Mouse (Mus musculus) C2C12 (cell line): ENCODE results near the gene Abcg5. TPM values are rescaled to one million over a fixed set of nuclear protein-coding genes. Genes with fewer than 3 reads are reported as not detected.

Source experiments
- H3K27me3 ChIP-seq: one replicate; pipeline ENCODE4 v1.6.1; 2011; ENCODE audit not compliant: control insufficient read depth, insufficient read depth, insufficient read length
- H3K36me3 ChIP-seq: one replicate; pipeline ENCODE4 v1.6.1; 2011; ENCODE audit not compliant: control insufficient read depth, insufficient read depth
- H3K4me3 ChIP-seq: one replicate; pipeline ENCODE4 v1.5.1; 2011; ENCODE audit warnings: mild to moderate bottlenecking, control low read depth; ENCODE audit not compliant: poor library complexity, insufficient read depth, severe bottlenecking
- H3K79me2 ChIP-seq: one replicate; pipeline ENCODE4 v1.6.1; 2011; ENCODE audit not compliant: control insufficient read depth, insufficient read depth
- H3K79me3 ChIP-seq: one replicate; pipeline ENCODE4 v1.6.1; 2011; ENCODE audit warnings: low read depth, control low read depth
- H3ac ChIP-seq: one replicate; pipeline ENCODE3; 2011; ENCODE audit warnings: low read depth; ENCODE audit not compliant: control insufficient read depth, insufficient read length
- CEBPB ChIP-seq: IDR thresholded peaks from one replicate; pipeline ENCODE4 v1.6.1; 2011; ENCODE audit warnings: low read depth, mild to moderate bottlenecking, control low read depth, moderate library complexity
- CTCF ChIP-seq: IDR thresholded peaks from one replicate; pipeline ENCODE4 v1.5.1; 2011; ENCODE audit not compliant: control insufficient read depth, insufficient read depth, insufficient read length
- FOSL1 ChIP-seq: IDR thresholded peaks from one replicate; pipeline ENCODE4 v1.8.0; 2011; ENCODE audit warnings: mild to moderate bottlenecking, low read length; ENCODE audit not compliant: poor library complexity, insufficient read depth, severe bottlenecking
- MAX ChIP-seq: IDR thresholded peaks from one replicate; pipeline ENCODE4 v1.6.1; 2011; ENCODE audit warnings: mild to moderate bottlenecking, control low read depth
- MYOD1 ChIP-seq: IDR thresholded peaks from one replicate; pipeline ENCODE4 v1.6.1; 2011; ENCODE audit warnings: low read depth; ENCODE audit not compliant: control insufficient read depth, insufficient read length
- MYOG ChIP-seq: IDR thresholded peaks from one replicate; pipeline ENCODE4 v1.6.1; 2011; ENCODE audit not compliant: control insufficient read depth, insufficient read length; ENCODE audit errors: extremely low read depth
- USF1 ChIP-seq: IDR thresholded peaks from one replicate; pipeline ENCODE4 v1.6.1; 2011; ENCODE audit warnings: low read depth, mild to moderate bottlenecking, control low read depth, moderate library complexity
- long read RNA-seq, 2 experiments: library from polyadenylated mRNA; unstranded; transcript quantifications; one replicate each; pipeline ENCODE4 v2.0.0; 2019 to 2020
- polyA plus RNA-seq: library from polyadenylated mRNA; unstranded; fragments of >200 nt; fragmentation: generic; extraction: Trizol; gene quantifications from one replicate; pipeline ENCODE4 v1.2.1, GENCODE M21; 2012; ENCODE audit warnings: missing spikeins

Gene Abcg5
- not detected for polyA plus RNA-seq
- long read RNA-seq, experiment 1, result 0 reads
- long read RNA-seq, experiment 2, result 0 reads

DNA sequence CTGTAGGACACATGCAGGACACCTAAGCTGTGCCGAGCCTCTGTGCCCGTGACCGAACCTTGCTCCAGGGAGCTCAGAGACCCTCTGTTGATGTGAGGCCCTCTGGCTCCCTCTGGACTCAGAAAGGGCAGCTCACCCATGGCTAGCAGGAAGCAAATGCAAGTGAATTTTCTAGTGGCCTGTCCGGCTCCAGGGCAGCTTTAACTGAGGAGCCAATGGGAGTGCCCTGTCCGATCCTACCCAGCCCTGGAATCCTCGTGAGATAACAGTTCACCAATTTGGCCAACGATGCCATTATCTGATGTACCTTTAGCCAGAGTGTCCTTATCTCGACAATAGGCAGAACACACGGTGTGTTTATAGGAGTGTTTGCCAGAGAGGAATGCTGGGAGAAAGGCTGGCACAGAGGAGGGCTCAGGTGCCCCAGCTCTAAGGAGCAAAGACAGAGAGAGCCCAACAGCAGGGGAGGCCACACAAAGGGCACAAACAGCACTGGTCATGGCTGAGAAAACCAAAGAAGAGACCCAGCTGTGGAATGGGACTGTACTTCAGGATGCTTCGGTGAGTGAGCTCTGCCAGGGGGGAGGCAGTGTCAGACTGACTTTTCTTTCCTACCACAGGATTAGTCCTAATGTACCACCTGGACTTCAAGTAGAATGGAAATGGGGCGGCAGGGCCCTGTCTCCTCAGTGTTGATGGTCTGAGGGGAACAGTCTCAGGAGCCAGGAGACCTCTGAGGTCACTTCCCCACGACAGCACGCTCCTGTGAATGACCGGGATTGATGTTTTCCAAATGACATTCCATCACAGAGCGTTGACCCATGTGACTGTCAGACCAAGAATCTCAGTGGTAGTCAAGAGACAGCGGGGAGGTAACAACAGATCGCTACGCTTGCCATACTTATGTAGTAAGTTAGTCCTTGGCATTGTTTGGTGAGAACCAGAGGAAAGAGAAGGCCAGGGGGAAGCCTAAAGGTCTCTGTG is at the start of gene Abcg5:
Gene Abcg5 (minus strand): TSS at position 278 of the 984 bp plus-strand sequence.
- H3K36me3 ChIP-seq, result no peaks in the 10 kb centered on the region
- H3K27me3 ChIP-seq, result no peaks in the 10 kb centered on the region
- no peaks in the 10 kb centered on the region for H3K79me2 ChIP-seq
- no peak within 1 kb of the TSS for H3ac ChIP-seq
- H3K79me3 ChIP-seq, result no peaks in the 10 kb centered on the region
- TF ChIP-seq USF1 (no peak), MYOD1 (no peak), CTCF (no peak), MYOG (no peak), CEBPB (no peak), MAX (no peak), FOSL1 (no peak)
- H3K4me3 ChIP-seq, result no peak within 1 kb of the TSS

GRCm38 (mm10) chr17:84732612-84733011 is 49.8 kb upstream of the Abcg5 start:
- TF ChIP-seq CEBPB (no peak), USF1 (no peak), MYOD1 (no peak), MYOG (no peak), MAX (no peak), CTCF (no peak), FOSL1 (no peak)
- H3K79me3 ChIP-seq, result no peaks in the 10 kb centered on the region
- no peak overlapping the region for H3K4me3 ChIP-seq
- H3ac ChIP-seq, result no peak overlapping the region
- H3K36me3 ChIP-seq, result peaks cover 59% of the 10 kb centered on the region
- no peaks in the 10 kb centered on the region for H3K79me2 ChIP-seq
- H3K27me3 ChIP-seq, result no peaks in the 10 kb centered on the region

DNA sequence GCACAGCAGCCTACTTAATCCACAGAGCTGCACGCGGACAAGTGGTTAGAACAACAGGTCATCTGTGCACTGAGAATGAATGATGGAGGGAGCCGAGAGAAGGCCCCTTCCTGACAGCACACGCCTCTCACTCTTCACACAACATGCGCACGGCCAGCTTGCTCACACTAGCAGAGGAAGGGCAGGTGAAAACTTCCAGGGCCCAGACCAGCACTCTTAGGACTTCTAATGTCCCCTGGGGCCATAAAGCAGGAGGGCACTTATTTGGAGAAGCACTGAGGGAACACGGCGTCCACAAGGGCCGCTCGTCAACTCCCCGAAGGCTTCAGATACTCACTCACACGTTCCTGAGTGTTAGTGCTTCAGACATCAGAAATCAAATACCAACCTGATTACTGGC is 48.5 kb upstream of the Abcg5 start:
- H3K79me2 ChIP-seq, result no peaks in the 10 kb centered on the region
- H3ac ChIP-seq, result no peak overlapping the region
- H3K4me3 ChIP-seq, result no peak overlapping the region
- no peaks in the 10 kb centered on the region for H3K27me3 ChIP-seq
- peaks cover 69% of the 10 kb centered on the region for H3K36me3 ChIP-seq
- no peaks in the 10 kb centered on the region for H3K79me3 ChIP-seq
- TF ChIP-seq MYOG (no peak), MYOD1 (no peak), CEBPB (no peak), MAX (no peak), CTCF (no peak)

DNA sequence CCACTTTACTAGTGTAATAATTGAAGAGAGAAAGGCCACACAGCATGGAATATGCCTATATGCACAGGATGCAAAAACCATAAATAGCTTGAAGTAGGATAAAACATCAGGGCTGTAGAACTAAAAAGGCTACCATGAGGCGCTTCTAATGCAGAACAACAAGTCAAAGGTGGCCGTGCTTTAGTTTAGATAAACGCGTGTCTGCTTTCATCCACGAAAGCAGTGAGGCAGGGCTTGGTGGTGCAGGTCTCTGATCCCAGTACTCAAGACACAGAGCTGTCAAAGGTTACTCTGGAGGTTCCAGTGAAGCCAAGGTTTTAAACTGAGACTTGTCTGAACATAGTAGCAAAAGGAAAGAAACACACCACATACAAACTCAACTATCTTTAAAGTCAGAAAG is 46.3 kb upstream of the Abcg5 start:
- peaks cover 76% of the 10 kb centered on the region for H3K36me3 ChIP-seq
- no peak overlapping the region for H3ac ChIP-seq
- no peak for TF ChIP-seq FOSL1
- TF ChIP-seq CEBPB, result no peak
- no peak for TF ChIP-seq CTCF
- no peak for TF ChIP-seq MYOD1
- no peak for TF ChIP-seq MYOG
- no peak for TF ChIP-seq USF1
- TF ChIP-seq MAX, result no peak
- no peak overlapping the region for H3K4me3 ChIP-seq
- H3K79me3 ChIP-seq, result no peaks in the 10 kb centered on the region
- H3K27me3 ChIP-seq, result no peaks in the 10 kb centered on the region
- no peaks in the 10 kb centered on the region for H3K79me2 ChIP-seq

GRCm38 (mm10) chr17:84728201-84728911 is 45.5 kb upstream of the Abcg5 start:
- Histone ChIP-seq H3K36me3 (peaks cover 80% of the 10 kb centered on the region), H3ac (no peak overlapping the region), H3K79me2 (no peaks in the 10 kb centered on the region), H3K27me3 (no peaks in the 10 kb centered on the region), H3K79me3 (no peaks in the 10 kb centered on the region), H3K4me3 (no peak overlapping the region)
- TF ChIP-seq MAX, result no peak
- no peak for TF ChIP-seq FOSL1
- no peak for TF ChIP-seq USF1
- TF ChIP-seq MYOG, result no peak
- no peak for TF ChIP-seq CEBPB
- TF ChIP-seq CTCF, result no peak
- TF ChIP-seq MYOD1, result no peak
